Mouse (Mus musculus): Measurements from ENCODE around the gene Phospho2. TPM values are rescaled to one million over a fixed set of nuclear protein-coding genes. Genes with fewer than 3 reads are reported as not detected.

The Phospho2 gene
- polyA plus RNA-seq, 1 experiment from 2014 or later: 28.5 TPM

DNA sequence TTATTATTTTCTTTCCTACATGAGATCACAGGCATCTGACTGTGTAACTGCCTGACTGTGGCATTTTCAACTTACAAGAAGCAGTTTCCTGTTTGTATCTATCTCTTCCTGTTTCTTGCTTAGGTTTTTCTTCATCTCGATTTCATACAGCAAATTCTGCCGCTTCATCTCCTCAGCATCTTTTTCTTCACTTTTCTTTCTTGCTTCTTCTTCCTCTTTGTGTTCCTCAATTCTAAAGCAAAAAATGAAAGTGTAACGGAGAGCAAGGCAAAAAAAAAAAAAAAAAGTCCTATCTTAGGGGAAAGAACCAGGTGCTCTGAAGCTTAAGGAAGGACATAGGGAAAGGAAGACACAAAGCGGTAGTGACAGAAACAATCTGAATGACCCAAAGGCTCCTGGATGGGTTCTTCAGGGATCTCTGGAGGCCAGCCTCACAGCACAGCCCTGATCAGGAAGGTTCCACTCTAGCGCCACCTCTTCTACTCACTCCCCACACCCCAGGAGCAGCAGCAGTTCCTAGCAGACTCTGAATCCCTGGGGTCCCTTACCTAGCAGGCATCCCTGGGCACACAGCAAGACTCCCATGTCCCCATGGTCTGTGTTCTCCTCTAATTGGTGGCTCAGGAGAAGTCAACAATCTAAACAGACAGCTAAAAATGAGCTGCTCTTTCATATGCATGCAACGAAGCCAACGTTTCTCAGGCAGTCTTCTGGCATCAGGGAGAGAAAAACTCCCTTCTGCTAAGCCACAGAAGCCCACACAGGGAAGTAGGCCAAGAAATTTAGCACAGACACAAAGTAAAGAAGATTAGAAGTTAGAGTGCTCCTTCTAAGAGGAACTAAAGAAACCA, 11.2 kb upstream of the Phospho2 start:
- ATAC-seq (replicated peaks; ENCODE audit: low FRiP score, low read depth): no peak
- Histone ChIP-seq H3K27me3 (ENCODE audit: insufficient read depth, low read length) (no peaks in the 10 kb centered on the region), H3K9me3 (replicated peaks; ENCODE audit: low read length) (no peaks in the 10 kb centered on the region), H3K4me3 (replicated peaks; ENCODE audit: low read depth, low read length) (no peak overlapping the region), H3K36me3 (ENCODE audit: insufficient read depth, low read length) (0 out of 2 replicates have a peak, but pooled peaks cover 3% of the 10 kb centered on the region), H3K4me1 (replicated peaks; ENCODE audit: insufficient read depth, low read length) (no peaks in the 10 kb centered on the region), H3K9ac (ENCODE audit: low read depth, low read length) (no peak overlapping the region), H3K4me2 (ENCODE audit: low read length) (no peak overlapping the region), H3K27ac (no peak overlapping the region)
- no peak for TF ChIP-seq CTCF (IDR thresholded peaks at IDR 0.05; ENCODE audit: low read depth)
- DNase-seq (ENCODE audit: low spot score): no peak
- WGBS: 82% methylated on average over 7 of the region's 7 CpGs

DNA sequence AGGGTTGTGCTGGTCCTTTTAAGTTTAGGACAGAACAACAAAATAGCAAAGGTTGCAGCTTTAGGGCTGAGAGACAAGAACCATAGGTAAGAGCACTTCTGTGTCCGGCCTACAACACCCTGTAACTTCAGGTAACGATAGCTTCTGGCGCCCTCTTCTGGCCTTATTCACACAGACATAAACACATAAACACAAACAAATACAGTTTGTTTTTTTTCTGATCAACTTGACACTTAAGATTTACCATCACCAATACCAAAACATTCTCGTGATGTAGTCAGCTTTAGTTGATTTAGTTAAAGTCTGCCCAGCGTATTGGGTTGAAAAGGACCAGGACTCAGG, 10.6 kb upstream of the Phospho2 start:
- H3K4me2 ChIP-seq (ENCODE audit: low read length): no peak overlapping the region
- no peaks in the 10 kb centered on the region for H3K9me3 ChIP-seq (replicated peaks; ENCODE audit: low read length)
- WGBS: 53% methylated on average over 5 of the region's 5 CpGs
- peak; percentile 40 for DNase-seq (ENCODE audit: low spot score)
- peak; percentile 62 for TF ChIP-seq CTCF (IDR thresholded peaks at IDR 0.05; ENCODE audit: low read depth)
- H3K36me3 ChIP-seq (ENCODE audit: insufficient read depth, low read length): 0 out of 2 replicates have a peak, but pooled peaks cover 3% of the 10 kb centered on the region
- H3K9ac ChIP-seq (ENCODE audit: low read depth, low read length): no peak overlapping the region
- no peaks in the 10 kb centered on the region for H3K27me3 ChIP-seq (ENCODE audit: insufficient read depth, low read length)
- H3K4me3 ChIP-seq (replicated peaks; ENCODE audit: low read depth, low read length): no peak overlapping the region
- no peak overlapping the region for H3K27ac ChIP-seq
- H3K4me1 ChIP-seq (replicated peaks; ENCODE audit: insufficient read depth, low read length): no peaks in the 10 kb centered on the region
- ATAC-seq (replicated peaks; ENCODE audit: low FRiP score, low read depth): no peak

DNA sequence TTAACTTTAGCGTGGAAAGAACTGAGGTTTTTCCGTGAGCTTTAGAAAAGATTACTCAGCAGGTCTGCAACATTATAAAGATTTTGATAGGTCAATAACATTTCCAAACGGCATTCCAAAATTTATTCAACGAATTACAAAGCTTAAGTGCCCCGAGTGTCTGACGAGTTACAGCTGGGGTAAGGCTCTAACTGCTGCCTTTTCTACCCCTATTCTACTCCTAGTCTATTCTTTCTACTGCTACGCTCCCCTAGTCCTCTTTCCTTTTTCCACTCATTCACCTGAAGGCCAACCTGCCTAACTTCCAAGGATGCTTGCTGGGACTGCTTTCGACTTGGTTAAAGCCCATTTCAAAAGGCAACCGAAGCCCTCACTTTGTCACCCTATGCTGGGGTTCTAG, 449 bp upstream of the Phospho2 start:
- Histone ChIP-seq H3K36me3 (ENCODE audit: insufficient read depth, low read length) (no peaks in the 10 kb centered on the region), H3K4me1 (replicated peaks; ENCODE audit: insufficient read depth, low read length) (no peaks in the 10 kb centered on the region; the same call in 1 of the 2 replicates), H3K4me2 (ENCODE audit: low read length) (peak overlapping the region; percentile 85), H3K9me3 (replicated peaks; ENCODE audit: low read length) (no peaks in the 10 kb centered on the region), H3K27me3 (ENCODE audit: insufficient read depth, low read length) (no peaks in the 10 kb centered on the region), H3K9ac (ENCODE audit: low read depth, low read length) (peak overlapping the region; percentile 57; the same call in 1 of the 2 replicates), H3K27ac (peak overlapping the region; percentile 84), H3K4me3 (replicated peaks; ENCODE audit: low read depth, low read length) (peak overlapping the region; percentile 50)
- no peak for TF ChIP-seq CTCF (IDR thresholded peaks at IDR 0.05; ENCODE audit: low read depth)
- ATAC-seq (replicated peaks; ENCODE audit: low FRiP score, low read depth): peak; percentile 16; the same call in 1 of the 2 replicates
- DNase-seq (ENCODE audit: low spot score): peak; percentile 41
- WGBS: 16% methylated on average over 9 of the region's 9 CpGs

DNA sequence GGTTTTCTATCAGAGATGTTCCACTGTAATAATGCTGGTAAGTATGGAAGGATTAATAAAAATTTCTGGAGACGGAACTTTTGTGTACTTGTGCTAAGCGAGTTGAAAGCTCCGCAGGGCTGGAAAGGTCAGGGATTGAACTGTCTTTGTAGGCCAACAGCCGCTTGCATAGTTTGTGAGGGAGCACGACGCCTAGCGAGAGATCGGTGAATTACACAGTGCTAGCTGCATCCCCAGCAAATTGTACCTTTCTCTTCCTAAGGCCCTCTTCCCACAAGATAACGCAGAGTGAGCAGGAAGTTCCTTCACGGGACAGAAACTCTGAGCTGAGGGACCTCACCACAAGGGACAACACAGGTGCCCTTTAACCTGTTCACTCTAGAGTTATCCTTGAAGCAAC, 862 bp downstream of the Phospho2 start:
- Histone ChIP-seq H3K27ac (peak overlapping the region; percentile 84), H3K27me3 (ENCODE audit: insufficient read depth, low read length) (no peaks in the 10 kb centered on the region), H3K4me2 (ENCODE audit: low read length) (peak overlapping the region; percentile 85), H3K9ac (ENCODE audit: low read depth, low read length) (no peak overlapping the region), H3K36me3 (ENCODE audit: insufficient read depth, low read length) (0 out of 2 replicates have a peak, but pooled peaks cover 3% of the 10 kb centered on the region), H3K9me3 (replicated peaks; ENCODE audit: low read length) (no peaks in the 10 kb centered on the region), H3K4me1 (replicated peaks; ENCODE audit: insufficient read depth, low read length) (no peaks in the 10 kb centered on the region; the same call in 1 of the 2 replicates), H3K4me3 (replicated peaks; ENCODE audit: low read depth, low read length) (peak overlapping the region; percentile 50)
- peak; percentile 94 for DNase-seq (ENCODE audit: low spot score)
- ATAC-seq (replicated peaks; ENCODE audit: low FRiP score, low read depth): peak; percentile 30; the same call in 1 of the 2 replicates
- under 1% methylated on average over 10 of the region's 10 CpGs for WGBS
- peak; percentile 88 for TF ChIP-seq CTCF (IDR thresholded peaks at IDR 0.05; ENCODE audit: low read depth)

DNA sequence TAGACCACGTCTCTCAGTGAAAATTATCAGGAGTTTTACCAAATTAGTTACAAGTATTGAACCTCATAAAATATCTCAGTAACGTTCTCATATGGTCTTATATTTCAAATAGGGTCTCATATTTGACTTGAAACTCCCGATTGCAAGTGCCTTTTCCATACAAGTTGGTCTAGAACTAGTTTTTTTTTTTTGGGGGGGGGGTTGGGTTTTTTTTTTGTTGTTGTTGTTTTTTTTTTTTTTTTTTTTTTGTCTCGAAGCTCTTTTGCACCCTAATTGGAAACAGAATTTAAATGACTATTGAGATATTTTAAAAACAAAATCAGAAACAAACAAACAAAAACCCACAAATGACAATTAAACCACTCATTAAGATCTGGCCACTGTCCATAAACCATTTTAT, 1.3 kb downstream of the Phospho2 start:
- Histone ChIP-seq H3K4me2 (ENCODE audit: low read length) (peak overlapping the region; percentile 85; the same call in 1 of the 2 replicates), H3K9me3 (replicated peaks; ENCODE audit: low read length) (no peaks in the 10 kb centered on the region), H3K36me3 (ENCODE audit: insufficient read depth, low read length) (0 out of 2 replicates have a peak, but pooled peaks cover 3% of the 10 kb centered on the region), H3K27me3 (ENCODE audit: insufficient read depth, low read length) (no peaks in the 10 kb centered on the region), H3K4me1 (replicated peaks; ENCODE audit: insufficient read depth, low read length) (no peaks in the 10 kb centered on the region; the same call in 1 of the 2 replicates), H3K27ac (0 out of 2 replicates have a peak overlapping the region, but pooled peaks have one; percentile 84), H3K9ac (ENCODE audit: low read depth, low read length) (no peak overlapping the region), H3K4me3 (replicated peaks; ENCODE audit: low read depth, low read length) (peak overlapping the region; percentile 50; the same call in 1 of the 2 replicates)
- no peak for TF ChIP-seq CTCF (IDR thresholded peaks at IDR 0.05; ENCODE audit: low read depth)
- DNase-seq (ENCODE audit: low spot score): no peak
- no peak for ATAC-seq (replicated peaks; ENCODE audit: low FRiP score, low read depth)
- WGBS: 68% methylated on average over 4 of the region's 4 CpGs

DNA sequence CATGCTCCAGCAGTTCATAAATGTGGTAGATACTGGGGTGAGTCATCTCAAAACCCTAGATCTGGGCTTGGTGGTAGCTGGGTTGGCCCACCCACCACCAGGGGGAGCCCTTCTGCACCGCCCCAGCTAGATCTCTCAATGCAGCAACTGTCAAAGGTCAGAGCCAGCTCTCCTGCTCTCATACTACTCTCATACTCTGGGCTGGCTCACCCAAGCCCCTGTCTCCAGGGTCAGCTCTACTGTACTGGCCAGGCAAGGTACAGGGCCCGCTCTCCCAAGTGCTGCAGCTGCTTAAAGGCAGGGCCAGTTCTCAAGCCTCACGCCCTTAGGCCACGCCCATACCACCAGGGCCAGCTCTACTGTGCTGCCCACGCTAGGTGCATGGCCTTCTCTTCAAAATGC, 13.5 kb downstream of the Phospho2 start:
- 56% methylated on average over 5 of the region's 5 CpGs for WGBS
- ATAC-seq (replicated peaks; ENCODE audit: low FRiP score, low read depth) (peak; percentile 76), DNase-seq (ENCODE audit: low spot score) (peak; percentile 50)
- H3K9ac ChIP-seq (ENCODE audit: low read depth, low read length): no peak overlapping the region
- TF ChIP-seq CTCF (IDR thresholded peaks at IDR 0.05; ENCODE audit: low read depth): peak; percentile 77
- H3K27me3 ChIP-seq (ENCODE audit: insufficient read depth, low read length): no peaks in the 10 kb centered on the region
- H3K4me1 ChIP-seq (replicated peaks; ENCODE audit: insufficient read depth, low read length): no peaks in the 10 kb centered on the region
- H3K9me3 ChIP-seq (replicated peaks; ENCODE audit: low read length): no peaks in the 10 kb centered on the region
- no peaks in the 10 kb centered on the region for H3K36me3 ChIP-seq (ENCODE audit: insufficient read depth, low read length)
- no peak overlapping the region for H3K27ac ChIP-seq
- no peak overlapping the region for H3K4me2 ChIP-seq (ENCODE audit: low read length)
- no peak overlapping the region for H3K4me3 ChIP-seq (replicated peaks; ENCODE audit: low read depth, low read length)

Measured in kidney, postnatal 0 days (tissue).